Mouse (Mus musculus): ENCODE results near the gene Perm1. TPM values are rescaled to one million over a fixed set of nuclear protein-coding genes. Genes with fewer than 3 reads are reported as not detected.
A peak's percentile ranks its signal among the peaks of the same experiment; 100 is the strongest.

Perm1 gene
- total RNA-seq (2021) = 10 to 100 TPM in 1 of 2 experiments, 1 to 10 TPM in 1; 9.8 to 28.4 TPM
- long read RNA-seq, experiment 1, partial matches to known transcripts = 3 of 5 reads
- long read RNA-seq, experiment 1, other reads (novel, unspliced or antisense) = 2 of 5 reads
- long read RNA-seq, experiment 2, transcript Perm1-201 (4 exons, 3,901 nt) = major isoform, 6 of 10 reads
- long read RNA-seq, experiment 2, partial matches to known transcripts = 2 of 10 reads
- long read RNA-seq, experiment 2, other reads (novel, unspliced or antisense) = 2 of 10 reads

GRCm38 (mm10) chr4:156215649-156216048, at the start of gene Perm1:
Gene Perm1, plus strand, starts transcription at chr4:156215868.
- peak; percentile 92 for DNase-seq

GRCm38 (mm10) chr4:156166477-156166876, 49.2 kb upstream of the Perm1 start:
- peak; percentile 1 for DNase-seq

GRCm38 (mm10) chr4:156168611-156169010, 47.1 kb upstream of the Perm1 start:
- no peak for DNase-seq

GRCm38 (mm10) chr4:156169129-156169528, 46.5 kb upstream of the Perm1 start:
- no peak for DNase-seq

GRCm38 (mm10) chr4:156171828-156172227, 43.8 kb upstream of the Perm1 start:
- DNase-seq = no peak

- DNase-seq = no peak
Observed at GRCm38 (mm10) chr4:156177630-156178029, 38.0 kb upstream of the Perm1 start.

- DNase-seq = no peak
Observed at GRCm38 (mm10) chr4:156183747-156184146, 31.9 kb upstream of the Perm1 start.

- no peak for DNase-seq
Observed at GRCm38 (mm10) chr4:156184291-156184954, 31.2 kb upstream of the Perm1 start.

- DNase-seq = no peak
Observed at GRCm38 (mm10) chr4:156185456-156185949, 30.2 kb upstream of the Perm1 start.

GRCm38 (mm10) chr4:156185950-156186850, 29.5 kb upstream of the Perm1 start:
- peak; percentile 50 for DNase-seq

- DNase-seq = no peak
Observed at GRCm38 (mm10) chr4:156188162-156188810, 27.4 kb upstream of the Perm1 start.

- DNase-seq = no peak
Observed at GRCm38 (mm10) chr4:156188811-156189323, 26.8 kb upstream of the Perm1 start.

- peak; percentile 64 for DNase-seq
Observed at GRCm38 (mm10) chr4:156192421-156193199, 23.1 kb upstream of the Perm1 start.

- no peak for DNase-seq
Observed at GRCm38 (mm10) chr4:156193200-156193590, 22.5 kb upstream of the Perm1 start.

- no peak for DNase-seq
Observed at GRCm38 (mm10) chr4:156193906-156194305, 21.8 kb upstream of the Perm1 start.

- no peak for DNase-seq
Observed at GRCm38 (mm10) chr4:156194346-156194745, 21.3 kb upstream of the Perm1 start.

GRCm38 (mm10) chr4:156195927-156196870, 19.5 kb upstream of the Perm1 start:
- peak; percentile 60 for DNase-seq

GRCm38 (mm10) chr4:156197131-156197828, 18.4 kb upstream of the Perm1 start, which contains the start of gene Agrn:
Gene Agrn, minus strand, starts transcription at chr4:156197488.
- peak; percentile 86 for DNase-seq

- DNase-seq = peak; percentile 93
Observed at GRCm38 (mm10) chr4:156197829-156198205, 17.9 kb upstream of the Perm1 start.
